Mouse (Mus musculus): ENCODE measurements around the gene Aim2.

GRCm38 (mm10) chr1:173418516-173418915, 67.8 kb downstream of the Aim2 start:
- TF ChIP-seq POLR2A (IDR thresholded peaks at IDR 0.05; ENCODE audit: borderline replicate concordance, low read depth, low read length): no peak
- TF ChIP-seq CTCF (IDR thresholded peaks at IDR 0.05; ENCODE audit: low read depth, low read length): no peak
